In the genomic region with DNA sequence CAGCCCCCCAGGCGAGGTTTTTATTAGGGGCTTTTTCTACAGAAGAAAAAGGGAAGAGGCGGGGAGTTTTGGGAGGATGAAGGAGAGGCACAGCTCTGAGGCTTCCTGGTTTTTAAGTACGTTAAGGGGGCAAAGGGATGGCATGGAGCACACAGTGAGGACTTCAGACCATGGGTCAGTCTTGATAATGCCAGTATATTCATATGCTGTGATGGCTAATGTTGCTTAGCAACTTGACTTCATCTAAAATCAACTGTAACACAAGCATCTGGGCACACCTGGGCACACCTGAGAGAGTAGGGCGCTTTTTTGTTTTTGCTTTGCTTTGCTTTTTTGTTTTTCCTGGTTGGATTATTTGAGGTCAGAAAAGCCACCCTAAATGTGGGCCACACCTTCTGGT, we compare ENCODE assay signal across 8 mouse cellular contexts. TPM values are rescaled to one million over a fixed set of nuclear protein-coding genes. Genes with fewer than 3 reads are reported as not detected.
A peak's percentile ranks its signal among the peaks of the same experiment; 100 is the strongest.
DNase-seq lines count a peak whose midpoint lies in the region; ATAC-seq and TF ChIP-seq lines count a peak whose summit lies in the region.

TSS of gene Ifitm1 (plus strand) at position 301 of the 400 bp plus-strand sequence.

- no peak for ATAC-seq in lung, postnatal 0 days
- no peak for ATAC-seq in liver, embryonic 11.5 days (replicated peaks; ENCODE audit: low FRiP score)

- WGBS in lung, postnatal 0 days, result 88% methylated on average over 4 of the region's 4 CpGs
- 81% methylated on average over 4 of the region's 4 CpGs for WGBS in liver, embryonic 11.5 days
- WGBS in small intestine, adult 2 months, result 89% methylated on average over 4 of the region's 4 CpGs

- H3K4me1 ChIP-seq in lung, postnatal 0 days (ENCODE audit: insufficient read depth, low read depth, low read length), result peaks cover 5% of the 10 kb centered on the region; the same call in 1 of the 2 replicates
- H3K4me1 ChIP-seq in liver, embryonic 11.5 days (replicated peaks; ENCODE audit: control insufficient read depth, insufficient read depth, low read length), result peaks cover 11% of the 10 kb centered on the region
- H3K4me1 ChIP-seq in small intestine, adult 2 months (ENCODE audit: control insufficient read depth, insufficient read depth, insufficient read length, low read length), result peaks cover 3% of the 10 kb centered on the region

- H3K36me3 ChIP-seq in lung, postnatal 0 days (ENCODE audit: insufficient read depth, low read length), result no peaks in the 10 kb centered on the region
- H3K36me3 ChIP-seq in liver, embryonic 11.5 days (ENCODE audit: control insufficient read depth, insufficient read depth, low read length), result no peaks in the 10 kb centered on the region
- no peaks in the 10 kb centered on the region for H3K36me3 ChIP-seq in small intestine, adult 2 months (ENCODE audit: control insufficient read depth, insufficient read depth, low read length)

- H3K27ac ChIP-seq in lung, postnatal 0 days (ENCODE audit: low read length), result 0 out of 2 replicates have a peak within 1 kb of the TSS, but pooled peaks have one; percentile 22
- H3K27ac ChIP-seq in liver, embryonic 11.5 days (ENCODE audit: low read depth, low read length), result no peak within 1 kb of the TSS
- H3K27ac ChIP-seq in small intestine, adult 2 months (ENCODE audit: insufficient read depth, low read depth, low read length), result 0 out of 2 replicates have a peak within 1 kb of the TSS, but pooled peaks have one; percentile 79

- no peak for TF ChIP-seq EP300 in lung, postnatal 0 days (IDR thresholded peaks at IDR 0.05)

- no peak for DNase-seq in adrenal gland, postnatal 10 days
- no peak for DNase-seq in adrenal gland, postnatal 4 days (ENCODE audit: low spot score in 2 of 2)
- DNase-seq in lung, postnatal 0 days (ENCODE audit: low spot score), result no peak
- no peak for DNase-seq in lung, postnatal 25 days (ENCODE audit: low spot score)
- no peak for DNase-seq in liver, embryonic 11.5 days (ENCODE audit: low spot score)
- no peak for DNase-seq in cerebellum, adult 11-12 months
- DNase-seq in adipocyte (ENCODE audit: low spot score), result no peak

- no peak within 1 kb of the TSS for H3K9ac ChIP-seq in lung, postnatal 0 days (replicated peaks; ENCODE audit: low read depth)
- no peak within 1 kb of the TSS for H3K9ac ChIP-seq in liver, embryonic 11.5 days (ENCODE audit: low read depth, low read length)

- TF ChIP-seq CTCF in lung, postnatal 0 days (IDR thresholded peaks at IDR 0.05), result no peak
- no peak for TF ChIP-seq CTCF in small intestine, adult 2 months (IDR thresholded peaks at IDR 0.05; ENCODE audit: extremely low read depth, insufficient read length, insufficient replicate concordance, low read depth, low read length)

- H3K9me3 ChIP-seq in lung, postnatal 0 days (ENCODE audit: low read length), result no peaks in the 10 kb centered on the region
- no peaks in the 10 kb centered on the region for H3K9me3 ChIP-seq in liver, embryonic 11.5 days (ENCODE audit: control insufficient read depth, low read length)

- H3K4me2 ChIP-seq in lung, postnatal 0 days (replicated peaks; ENCODE audit: low read depth, low read length), result peak within 1 kb of the TSS; percentile 43; the same call in 1 of the 2 replicates
- no peak within 1 kb of the TSS for H3K4me2 ChIP-seq in liver, embryonic 11.5 days

- H3K4me3 ChIP-seq in lung, postnatal 0 days (ENCODE audit: low read depth, low read length), result peak within 1 kb of the TSS; percentile 26
- no peak within 1 kb of the TSS for H3K4me3 ChIP-seq in liver, embryonic 11.5 days (ENCODE audit: low read depth, low read length)
- H3K4me3 ChIP-seq in small intestine, adult 2 months (ENCODE audit: low read depth, low read length), result peak within 1 kb of the TSS; percentile 41

- H3K27me3 ChIP-seq in lung, postnatal 0 days (replicated peaks; ENCODE audit: insufficient read depth, low read length), result no peaks in the 10 kb centered on the region
- no peaks in the 10 kb centered on the region for H3K27me3 ChIP-seq in liver, embryonic 11.5 days (replicated peaks; ENCODE audit: control insufficient read depth, insufficient read depth, low read length)
- no peaks in the 10 kb centered on the region for H3K27me3 ChIP-seq in small intestine, adult 2 months (ENCODE audit: control insufficient read depth, insufficient read depth, low read length)

- TF ChIP-seq POLR2A in small intestine, adult 2 months (IDR thresholded peaks at IDR 0.05; ENCODE audit: low read depth, low read length), result no peak

RNA-seq across cellular contexts. Expression of gene Ifitm1, which starts in this region (rescaled TPM):
- 10 to 100 TPM; 12.2 to 12.4 TPM for total RNA-seq in adrenal gland, postnatal 10 days (2021)
- total RNA-seq in adrenal gland, postnatal 4 days (2021), result 10 to 100 TPM in 1 of 2 experiments, 1 to 10 TPM in 1; 8.0 to 13.7 TPM
- 402 and 510 TPM in 2 replicates for polyA plus RNA-seq in lung, postnatal 0 days (2015; fragmentation: Nextera tagmentation; extraction: Ambion mirVana)
- polyA plus RNA-seq in liver, embryonic 11.5 days (2014; fragmentation: Nextera tagmentation; extraction: Ambion mirVana), result 32.7 and 33.5 TPM in 2 replicates
- 107 and 120 TPM in 2 replicates for polyA plus RNA-seq in small intestine, adult 2 months (2012; rRNA removed)
